Mouse (Mus musculus): ENCODE results near the gene Exd1. TPM values are rescaled to one million over a fixed set of nuclear protein-coding genes. Genes with fewer than 3 reads are reported as not detected.

Gene Exd1
- polyA plus RNA-seq, 1 experiment, result 2.4 TPM

DNA sequence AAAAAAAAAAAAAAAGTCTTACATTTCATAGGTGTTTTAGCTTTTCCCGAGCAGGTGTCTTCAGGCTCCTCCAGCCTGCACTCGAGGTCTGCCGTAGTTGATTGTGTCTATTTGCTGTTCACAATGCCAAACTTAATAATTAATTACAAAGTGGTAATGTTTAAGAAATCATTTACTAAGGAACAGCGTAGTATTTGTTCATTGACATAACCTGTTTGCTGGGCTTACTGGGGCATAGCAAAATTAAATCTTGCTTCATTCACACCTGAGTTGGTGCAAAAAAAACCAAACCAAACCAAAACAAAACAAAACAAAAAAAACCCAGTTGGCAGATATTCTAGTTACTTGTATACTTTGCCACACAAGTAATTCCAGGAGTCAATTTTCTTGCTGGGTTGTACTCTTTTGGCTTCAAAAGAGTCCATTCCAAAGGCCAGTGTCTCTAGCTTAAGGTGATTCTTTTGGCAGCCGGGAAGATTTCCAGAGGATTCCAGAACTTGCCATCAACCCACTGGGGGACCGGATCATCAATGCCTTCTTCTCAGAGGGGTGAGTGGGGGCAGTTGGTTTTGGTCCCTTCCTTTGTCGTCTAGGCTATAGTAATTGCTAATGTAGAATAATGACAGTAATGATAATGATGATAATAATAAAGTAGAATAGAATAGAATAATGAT is 18.9 kb upstream of the Exd1 start:
- H3K27me3 ChIP-seq (ENCODE audit: control insufficient read depth, insufficient read depth, low read length, poor library complexity, severe bottlenecking), result no peaks in the 10 kb centered on the region
- no peak overlapping the region for H3K27ac ChIP-seq (ENCODE audit: insufficient read depth, low read length)
- TF ChIP-seq POLR2A (IDR thresholded peaks at IDR 0.05; ENCODE audit: insufficient read depth, low read length), result no peak
- TF ChIP-seq CTCF (IDR thresholded peaks at IDR 0.05; ENCODE audit: low read depth, low read length), result no peak
- TF ChIP-seq EP300 (IDR thresholded peaks at IDR 0.05; ENCODE audit: insufficient read depth, low read depth, low read length), result no peak
- no peaks in the 10 kb centered on the region for H3K4me1 ChIP-seq (ENCODE audit: control insufficient read depth, insufficient read depth, low read length)
- no peak overlapping the region for H3K9ac ChIP-seq (ENCODE audit: low read depth, poor library complexity, severe bottlenecking)
- H3K36me3 ChIP-seq (ENCODE audit: control insufficient read depth, insufficient read depth, low read length, poor library complexity, severe bottlenecking), result no peaks in the 10 kb centered on the region
- H3K9me3 ChIP-seq (replicated peaks; ENCODE audit: control insufficient read depth, insufficient read depth, low read length, poor library complexity, severe bottlenecking), result no peaks in the 10 kb centered on the region
- no peak overlapping the region for H3K4me3 ChIP-seq (ENCODE audit: low read depth, low read length)

GRCm38 (mm10) chr2:119565284-119565683 is 17.9 kb upstream of the Exd1 start:
- TF ChIP-seq POLR2A (IDR thresholded peaks at IDR 0.05; ENCODE audit: insufficient read depth, low read length) (no peak), CTCF (IDR thresholded peaks at IDR 0.05; ENCODE audit: low read depth, low read length) (no peak), EP300 (IDR thresholded peaks at IDR 0.05; ENCODE audit: insufficient read depth, low read depth, low read length) (no peak)
- Histone ChIP-seq H3K4me1 (ENCODE audit: control insufficient read depth, insufficient read depth, low read length) (no peaks in the 10 kb centered on the region), H3K27ac (ENCODE audit: insufficient read depth, low read length) (no peak overlapping the region), H3K36me3 (ENCODE audit: control insufficient read depth, insufficient read depth, low read length, poor library complexity, severe bottlenecking) (no peaks in the 10 kb centered on the region), H3K27me3 (ENCODE audit: control insufficient read depth, insufficient read depth, low read length, poor library complexity, severe bottlenecking) (no peaks in the 10 kb centered on the region), H3K9me3 (replicated peaks; ENCODE audit: control insufficient read depth, insufficient read depth, low read length, poor library complexity, severe bottlenecking) (no peaks in the 10 kb centered on the region), H3K9ac (ENCODE audit: low read depth, poor library complexity, severe bottlenecking) (no peak overlapping the region), H3K4me3 (ENCODE audit: low read depth, low read length) (no peak overlapping the region)

GRCm38 (mm10) chr2:119561794-119562193 is 14.4 kb upstream of the Exd1 start:
- no peak overlapping the region for H3K9ac ChIP-seq (ENCODE audit: low read depth, poor library complexity, severe bottlenecking)
- no peaks in the 10 kb centered on the region for H3K9me3 ChIP-seq (replicated peaks; ENCODE audit: control insufficient read depth, insufficient read depth, low read length, poor library complexity, severe bottlenecking)
- no peak overlapping the region for H3K4me3 ChIP-seq (ENCODE audit: low read depth, low read length)
- no peaks in the 10 kb centered on the region for H3K4me1 ChIP-seq (ENCODE audit: control insufficient read depth, insufficient read depth, low read length)
- H3K36me3 ChIP-seq (ENCODE audit: control insufficient read depth, insufficient read depth, low read length, poor library complexity, severe bottlenecking), result no peaks in the 10 kb centered on the region
- no peaks in the 10 kb centered on the region for H3K27me3 ChIP-seq (ENCODE audit: control insufficient read depth, insufficient read depth, low read length, poor library complexity, severe bottlenecking)
- no peak overlapping the region for H3K27ac ChIP-seq (ENCODE audit: insufficient read depth, low read length)
- no peak for TF ChIP-seq EP300 (IDR thresholded peaks at IDR 0.05; ENCODE audit: insufficient read depth, low read depth, low read length)
- TF ChIP-seq CTCF (IDR thresholded peaks at IDR 0.05; ENCODE audit: low read depth, low read length), result no peak
- TF ChIP-seq POLR2A (IDR thresholded peaks at IDR 0.05; ENCODE audit: insufficient read depth, low read length), result no peak

DNA sequence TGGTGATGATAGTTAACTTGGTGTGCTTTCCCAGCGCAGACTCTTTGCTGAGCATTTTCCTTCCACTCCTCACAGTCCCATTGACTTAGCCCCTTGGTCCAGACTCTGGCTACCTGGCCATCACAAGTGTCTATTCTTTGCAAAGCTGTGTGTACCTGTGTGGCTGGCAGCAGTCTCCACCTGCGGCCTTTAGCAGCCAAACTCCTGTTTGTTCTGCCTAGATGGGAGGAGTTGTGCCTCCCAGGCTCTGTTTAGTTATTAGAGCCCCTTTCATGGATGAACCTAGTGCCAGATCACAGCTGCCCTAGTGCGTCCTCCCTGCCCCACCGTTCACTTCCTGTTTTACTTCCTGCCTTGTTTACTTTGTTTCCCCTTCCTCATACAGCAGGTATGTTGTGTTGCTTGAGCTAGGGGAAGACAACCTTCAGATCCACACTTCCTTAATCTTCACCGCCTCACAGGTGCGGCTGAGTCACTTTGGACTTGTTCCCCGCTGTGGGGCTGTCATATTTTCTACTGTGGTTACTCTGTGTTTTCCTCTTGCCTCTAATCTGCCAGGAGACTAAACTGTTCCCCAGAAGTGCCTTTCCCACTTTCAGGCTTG is 11.4 kb upstream of the Exd1 start:
- H3K9me3 ChIP-seq (replicated peaks; ENCODE audit: control insufficient read depth, insufficient read depth, low read length, poor library complexity, severe bottlenecking), result no peaks in the 10 kb centered on the region
- no peaks in the 10 kb centered on the region for H3K4me1 ChIP-seq (ENCODE audit: control insufficient read depth, insufficient read depth, low read length)
- H3K27me3 ChIP-seq (ENCODE audit: control insufficient read depth, insufficient read depth, low read length, poor library complexity, severe bottlenecking), result no peaks in the 10 kb centered on the region
- no peak overlapping the region for H3K9ac ChIP-seq (ENCODE audit: low read depth, poor library complexity, severe bottlenecking)
- H3K36me3 ChIP-seq (ENCODE audit: control insufficient read depth, insufficient read depth, low read length, poor library complexity, severe bottlenecking), result no peaks in the 10 kb centered on the region
- TF ChIP-seq POLR2A (IDR thresholded peaks at IDR 0.05; ENCODE audit: insufficient read depth, low read length), result no peak
- TF ChIP-seq EP300 (IDR thresholded peaks at IDR 0.05; ENCODE audit: insufficient read depth, low read depth, low read length), result no peak
- no peak for TF ChIP-seq CTCF (IDR thresholded peaks at IDR 0.05; ENCODE audit: low read depth, low read length)
- H3K27ac ChIP-seq (ENCODE audit: insufficient read depth, low read length), result no peak overlapping the region
- no peak overlapping the region for H3K4me3 ChIP-seq (ENCODE audit: low read depth, low read length)

DNA sequence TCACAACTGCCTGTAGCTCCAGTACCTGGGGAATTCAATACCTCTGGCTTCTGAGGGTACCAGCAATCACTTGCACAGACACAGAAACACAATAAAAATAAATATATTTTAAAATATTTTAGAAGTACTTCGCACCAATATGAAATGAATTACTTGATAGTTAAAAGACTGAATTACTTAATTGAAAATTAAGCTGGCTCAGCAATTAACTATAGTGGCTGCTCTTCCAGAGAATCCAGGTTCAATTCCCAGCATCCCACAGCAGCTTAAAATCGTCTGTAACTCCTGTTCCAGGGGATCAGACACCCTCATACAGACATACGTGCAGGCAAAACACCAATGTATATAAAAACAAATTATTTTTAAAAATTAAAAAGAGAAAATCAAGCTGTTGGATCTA is 10.6 kb upstream of the Exd1 start:
- Histone ChIP-seq H3K4me3 (ENCODE audit: low read depth, low read length) (no peak overlapping the region), H3K27ac (ENCODE audit: insufficient read depth, low read length) (no peak overlapping the region), H3K9ac (ENCODE audit: low read depth, poor library complexity, severe bottlenecking) (no peak overlapping the region), H3K4me1 (ENCODE audit: control insufficient read depth, insufficient read depth, low read length) (no peaks in the 10 kb centered on the region), H3K27me3 (ENCODE audit: control insufficient read depth, insufficient read depth, low read length, poor library complexity, severe bottlenecking) (no peaks in the 10 kb centered on the region), H3K36me3 (ENCODE audit: control insufficient read depth, insufficient read depth, low read length, poor library complexity, severe bottlenecking) (no peaks in the 10 kb centered on the region), H3K9me3 (replicated peaks; ENCODE audit: control insufficient read depth, insufficient read depth, low read length, poor library complexity, severe bottlenecking) (no peaks in the 10 kb centered on the region)
- TF ChIP-seq POLR2A (IDR thresholded peaks at IDR 0.05; ENCODE audit: insufficient read depth, low read length) (no peak), CTCF (IDR thresholded peaks at IDR 0.05; ENCODE audit: low read depth, low read length) (no peak), EP300 (IDR thresholded peaks at IDR 0.05; ENCODE audit: insufficient read depth, low read depth, low read length) (no peak)

- Histone ChIP-seq H3K36me3 (ENCODE audit: control insufficient read depth, insufficient read depth, low read length, poor library complexity, severe bottlenecking) (no peaks in the 10 kb centered on the region), H3K9me3 (replicated peaks; ENCODE audit: control insufficient read depth, insufficient read depth, low read length, poor library complexity, severe bottlenecking) (no peaks in the 10 kb centered on the region), H3K27me3 (ENCODE audit: control insufficient read depth, insufficient read depth, low read length, poor library complexity, severe bottlenecking) (no peaks in the 10 kb centered on the region), H3K4me1 (ENCODE audit: control insufficient read depth, insufficient read depth, low read length) (no peaks in the 10 kb centered on the region), H3K27ac (ENCODE audit: insufficient read depth, low read length) (no peak overlapping the region), H3K9ac (ENCODE audit: low read depth, poor library complexity, severe bottlenecking) (no peak overlapping the region), H3K4me3 (ENCODE audit: low read depth, low read length) (no peak overlapping the region)
- no peak for TF ChIP-seq CTCF (IDR thresholded peaks at IDR 0.05; ENCODE audit: low read depth, low read length)
- no peak for TF ChIP-seq EP300 (IDR thresholded peaks at IDR 0.05; ENCODE audit: insufficient read depth, low read depth, low read length)
- no peak for TF ChIP-seq POLR2A (IDR thresholded peaks at IDR 0.05; ENCODE audit: insufficient read depth, low read length)
These were observed 2.3 kb upstream of the Exd1 start for GRCm38 (mm10) chr2:119549678-119550077.
